Mouse (Mus musculus) right cerebral cortex, postnatal 25 days (tissue): ENCODE data around the gene 1700020A23Rik.
"Not testable (repeated sequence)": the region's sequence is repeated elsewhere in the genome, so short reads cannot be mapped to it uniquely, and the experiment has no call there.

Source experiments
- DNase-seq: peaks from one replicate; pipeline ENCODE4 v3.0.0; 2022

Gene 1700020A23Rik

DNA sequence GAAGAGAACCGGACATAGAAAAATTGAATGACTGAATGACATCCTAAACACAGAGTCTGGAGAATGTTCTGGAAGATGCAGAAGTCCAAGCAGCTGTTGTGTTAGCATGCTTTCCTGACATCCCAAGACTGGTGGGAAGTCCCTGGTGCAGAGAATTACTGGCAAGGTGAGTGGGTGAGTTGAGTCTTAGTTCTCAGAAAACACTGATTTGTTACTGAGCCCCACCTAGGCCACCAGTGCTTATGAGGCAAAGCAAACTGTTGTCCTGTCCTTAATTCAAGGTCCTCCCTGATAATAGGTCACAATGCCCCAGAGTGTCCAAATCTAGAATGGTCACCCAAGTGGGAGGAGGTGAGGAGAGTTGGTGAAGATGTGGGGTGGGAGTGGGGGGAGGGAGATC, at the start of gene 1700020A23Rik, which contains the start of gene Gm28372:
TSS of gene 1700020A23Rik (plus strand) at position 321 of the 400 bp plus-strand sequence.
TSS of gene Gm28372 (plus strand) at position 301 of the 400 bp plus-strand sequence.
- no peak for DNase-seq

DNA sequence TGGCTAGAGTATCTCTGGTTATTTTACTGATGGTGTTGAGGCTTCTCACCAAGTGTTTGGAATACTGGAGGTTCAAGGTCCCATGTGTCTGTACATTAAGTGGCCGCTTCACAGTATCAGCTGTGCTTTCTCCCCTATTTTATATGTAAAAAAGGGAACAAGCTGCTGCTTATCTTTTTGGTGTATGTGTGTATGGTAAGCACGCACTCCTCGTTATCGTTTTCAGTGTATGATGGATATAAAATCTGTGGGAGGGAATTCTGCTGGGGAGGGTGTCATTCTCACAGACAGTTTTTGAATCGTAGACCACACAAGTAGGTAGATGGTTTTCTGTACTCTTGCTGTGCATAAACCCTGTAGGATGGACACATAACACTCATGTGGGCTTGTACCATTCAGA, 47.5 kb upstream of the 1700020A23Rik start:
- DNase-seq = no peak

DNA sequence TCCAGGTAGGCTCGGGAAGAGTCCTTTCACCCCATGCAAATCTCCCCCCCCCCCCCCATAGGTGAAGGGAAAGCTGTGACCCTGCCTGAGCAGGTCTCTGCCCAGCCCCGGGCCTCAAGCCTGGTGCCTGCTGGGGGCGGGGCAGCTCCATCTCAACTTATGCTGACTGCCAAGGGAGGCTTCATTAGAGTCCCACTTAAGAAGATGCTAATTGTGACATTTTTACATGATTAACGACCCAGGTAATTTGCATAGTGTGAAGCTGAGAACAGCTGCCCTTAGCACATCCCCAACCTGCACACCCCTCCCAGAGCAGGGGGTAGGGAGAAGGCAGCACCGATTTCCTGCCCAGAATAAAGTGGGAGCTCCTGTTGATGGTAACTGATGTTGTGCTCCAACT, 46.2 kb upstream of the 1700020A23Rik start:
- DNase-seq = no peak

DNA sequence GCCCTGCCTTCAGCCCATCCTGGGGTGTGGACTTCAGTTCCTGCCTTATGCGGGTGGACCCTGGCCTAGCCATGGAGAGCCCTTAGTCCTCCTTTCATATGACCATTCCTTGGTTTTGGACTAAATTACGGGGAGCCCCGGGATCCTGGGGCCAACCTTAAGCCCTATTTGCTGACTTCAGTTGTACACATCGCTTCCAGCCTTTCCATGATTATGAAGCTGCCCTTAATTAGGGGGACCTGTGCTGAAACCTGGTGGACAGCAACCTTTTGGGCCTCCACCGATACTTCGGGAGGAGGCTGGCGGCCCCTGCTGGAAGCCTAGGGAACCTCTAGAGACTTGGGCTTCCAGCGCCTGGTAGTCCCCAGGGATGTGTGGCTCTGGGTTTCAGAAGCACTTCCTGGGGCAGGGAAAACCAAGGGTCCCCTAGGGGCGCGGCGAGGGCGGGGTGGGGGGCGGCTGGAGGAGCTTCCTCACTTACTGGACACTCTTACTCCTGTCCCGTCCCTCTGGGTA, 42.5 kb upstream of the 1700020A23Rik start:
- DNase-seq = peak; percentile 42

DNA sequence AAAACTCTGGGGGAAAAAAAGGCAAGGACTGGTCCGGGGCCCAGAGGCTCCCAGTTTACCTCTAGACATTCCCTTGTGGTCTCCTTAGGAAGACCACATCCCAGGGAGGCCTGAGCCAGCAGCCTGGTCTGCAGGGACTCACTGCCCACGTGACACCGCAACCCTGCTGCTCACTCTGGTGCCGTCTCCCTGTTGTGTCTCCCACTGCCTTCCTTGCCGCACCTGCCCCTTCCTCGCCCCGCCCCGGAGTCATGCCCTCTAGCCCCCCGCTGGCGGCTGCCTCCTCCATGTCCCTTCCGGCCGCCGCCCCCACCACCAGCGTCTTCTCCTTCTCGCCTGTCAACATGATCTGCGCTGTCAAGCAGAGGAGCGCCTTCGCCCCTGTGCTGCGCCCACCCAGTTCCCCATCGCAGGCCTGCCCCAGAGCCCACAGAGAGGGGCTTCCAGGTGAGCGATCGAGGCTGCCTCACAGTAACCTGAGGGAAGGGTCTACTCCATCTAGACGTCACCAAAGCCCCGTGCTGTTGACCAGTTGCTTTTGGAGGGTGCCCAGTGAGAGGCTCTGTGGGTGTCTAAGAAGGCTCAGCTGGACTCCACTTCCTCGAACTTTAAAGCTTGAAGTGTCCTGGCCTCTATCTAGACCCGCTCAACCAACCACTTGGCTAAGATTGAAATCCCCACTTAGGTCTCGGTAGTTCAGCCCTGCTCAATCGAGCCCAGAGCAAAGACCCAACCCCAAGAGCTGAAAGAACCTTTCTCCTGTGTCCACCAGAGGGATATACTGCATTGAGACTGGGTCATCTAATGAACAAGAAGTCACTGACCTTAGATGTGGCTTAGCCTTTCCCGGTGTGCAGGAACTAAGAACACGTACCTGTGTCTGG, 39.6 kb upstream of the 1700020A23Rik start:
- DNase-seq = no peak

DNA sequence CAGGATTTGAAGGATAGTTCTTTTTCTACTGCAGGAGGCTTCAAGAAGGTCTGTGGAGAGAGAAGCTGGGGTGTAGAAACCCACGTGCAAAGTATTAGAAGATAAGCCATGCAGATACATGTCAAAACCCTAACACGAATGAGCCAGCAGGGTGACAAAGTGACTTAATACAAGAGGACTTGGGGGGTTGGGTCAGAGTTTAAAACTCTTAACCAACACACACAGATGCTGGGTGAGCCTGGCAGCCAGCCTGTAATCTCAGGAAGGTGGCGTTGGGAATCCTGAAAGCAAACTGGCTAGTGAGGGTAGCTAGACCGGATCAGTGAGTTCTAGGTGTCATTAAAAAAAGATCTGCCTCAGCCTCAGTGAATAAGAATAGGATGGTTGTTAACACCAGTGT, 37.7 kb upstream of the 1700020A23Rik start:
- DNase-seq = no peak

DNA sequence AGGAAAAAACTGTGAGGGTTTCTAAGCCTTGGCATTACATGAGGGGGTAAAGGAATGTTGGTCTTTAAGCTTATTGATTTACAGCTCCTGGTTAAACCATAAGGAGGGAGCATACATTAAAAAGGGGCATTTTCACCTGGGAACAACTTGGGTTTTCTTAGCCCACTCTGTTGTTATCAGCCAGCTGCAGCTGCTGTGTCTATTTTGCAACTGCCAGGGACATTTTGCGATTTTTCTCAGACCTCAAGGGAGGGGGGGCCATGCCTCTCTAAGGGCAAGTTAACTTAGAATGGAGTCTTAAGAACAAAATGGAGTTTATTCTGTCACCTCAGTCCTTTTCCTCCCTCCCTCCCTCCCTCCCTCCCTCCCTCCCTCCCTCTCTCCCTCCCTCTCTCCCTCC, 32.0 kb upstream of the 1700020A23Rik start:
- not testable (repeated sequence) for DNase-seq

DNA sequence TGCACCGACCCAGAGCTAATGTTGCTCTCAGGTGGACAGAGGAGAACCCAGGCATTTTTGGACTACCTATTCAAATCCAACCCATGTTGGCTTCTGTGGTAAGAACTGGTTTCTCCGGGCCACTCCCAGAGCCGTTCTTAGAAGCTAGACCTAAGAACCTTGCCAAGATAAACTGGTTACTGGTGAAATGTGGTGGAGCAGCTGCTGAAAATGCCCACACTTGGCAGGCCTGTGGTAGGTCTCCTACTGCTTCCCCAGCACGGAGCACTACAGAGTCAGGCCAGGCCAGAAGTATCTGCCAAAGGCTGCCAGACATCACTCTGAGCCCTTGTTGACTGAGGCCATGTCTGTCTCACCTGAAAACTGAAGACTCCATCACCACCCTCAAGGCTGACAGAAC, 30.1 kb upstream of the 1700020A23Rik start:
- no peak for DNase-seq

DNA sequence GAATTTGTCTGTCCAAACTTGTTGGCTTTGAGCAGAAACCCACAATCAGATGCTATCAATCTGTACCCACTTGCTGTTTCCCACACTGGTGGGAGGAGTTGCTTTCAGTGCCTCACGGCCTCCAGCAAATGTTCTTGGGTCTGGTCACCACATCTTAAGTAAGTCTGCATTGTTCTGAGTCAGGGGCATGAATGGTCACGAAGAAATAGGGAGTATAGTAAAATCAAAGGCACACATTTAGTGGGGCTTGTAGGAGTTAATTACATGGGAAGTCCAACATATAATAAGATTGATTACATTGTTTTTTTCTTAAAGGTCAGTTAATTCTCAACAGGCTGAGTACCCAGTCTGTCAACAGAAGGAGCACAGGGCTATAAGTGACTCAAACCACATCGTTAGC, 21.9 kb upstream of the 1700020A23Rik start:
- DNase-seq = no peak

DNA sequence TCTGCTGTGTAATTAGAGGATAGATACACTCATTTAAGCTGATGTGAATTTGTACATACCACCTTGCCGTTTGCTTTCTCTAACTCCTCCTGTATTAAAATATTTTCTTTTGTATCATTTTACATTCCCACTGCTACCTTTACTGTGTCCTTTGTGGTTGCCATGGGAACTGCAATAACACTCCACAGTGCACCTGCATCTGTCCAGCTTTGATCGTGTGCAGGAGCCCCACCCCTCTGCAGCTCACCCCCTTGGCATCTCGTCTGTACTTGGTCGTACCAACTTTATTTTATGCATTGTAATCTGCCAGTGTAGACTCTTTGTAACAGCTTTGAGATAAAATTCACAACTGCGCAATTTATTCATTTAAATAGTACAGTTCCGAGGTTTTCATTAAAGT, 21.2 kb upstream of the 1700020A23Rik start:
- DNase-seq = no peak

DNA sequence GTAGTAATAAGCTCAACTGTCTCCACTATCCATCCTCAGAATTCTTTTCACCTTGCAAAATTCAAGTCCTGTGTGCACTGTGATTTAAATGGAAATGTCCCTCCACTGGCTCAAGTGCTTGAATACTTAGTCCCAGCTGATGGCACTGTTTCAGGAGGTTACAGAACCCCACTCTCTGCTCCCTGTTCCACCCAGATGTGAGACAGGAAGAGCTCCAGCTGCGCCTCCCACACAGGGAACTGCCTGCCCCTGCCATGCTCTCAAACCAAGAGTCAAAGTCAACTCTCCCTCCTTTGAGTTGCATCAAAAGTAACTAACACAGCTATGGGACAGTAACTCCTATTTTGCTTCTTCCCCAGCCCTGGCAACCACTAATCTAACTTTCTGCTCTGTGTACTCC, 18.8 kb upstream of the 1700020A23Rik start:
- no peak for DNase-seq

DNA sequence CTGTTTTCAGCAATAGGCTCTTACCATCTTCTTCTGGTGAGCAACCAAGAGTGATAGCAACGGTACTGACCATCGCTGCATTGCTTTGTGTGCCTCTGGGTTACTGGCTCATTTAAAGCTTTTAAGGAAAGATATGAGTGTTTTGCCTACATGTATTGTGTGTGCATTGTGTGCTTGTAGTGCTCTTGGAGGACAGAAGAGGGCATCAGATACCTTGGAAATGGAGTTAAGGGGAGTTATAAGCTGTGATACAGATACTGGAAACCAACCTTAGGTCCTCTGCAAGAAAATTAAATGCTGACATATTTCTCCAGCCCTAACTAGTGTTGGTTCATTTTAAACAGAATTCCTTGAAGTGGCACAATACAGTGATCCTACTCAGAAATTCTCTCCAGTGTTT, 16.3 kb upstream of the 1700020A23Rik start:
- DNase-seq = no peak

DNA sequence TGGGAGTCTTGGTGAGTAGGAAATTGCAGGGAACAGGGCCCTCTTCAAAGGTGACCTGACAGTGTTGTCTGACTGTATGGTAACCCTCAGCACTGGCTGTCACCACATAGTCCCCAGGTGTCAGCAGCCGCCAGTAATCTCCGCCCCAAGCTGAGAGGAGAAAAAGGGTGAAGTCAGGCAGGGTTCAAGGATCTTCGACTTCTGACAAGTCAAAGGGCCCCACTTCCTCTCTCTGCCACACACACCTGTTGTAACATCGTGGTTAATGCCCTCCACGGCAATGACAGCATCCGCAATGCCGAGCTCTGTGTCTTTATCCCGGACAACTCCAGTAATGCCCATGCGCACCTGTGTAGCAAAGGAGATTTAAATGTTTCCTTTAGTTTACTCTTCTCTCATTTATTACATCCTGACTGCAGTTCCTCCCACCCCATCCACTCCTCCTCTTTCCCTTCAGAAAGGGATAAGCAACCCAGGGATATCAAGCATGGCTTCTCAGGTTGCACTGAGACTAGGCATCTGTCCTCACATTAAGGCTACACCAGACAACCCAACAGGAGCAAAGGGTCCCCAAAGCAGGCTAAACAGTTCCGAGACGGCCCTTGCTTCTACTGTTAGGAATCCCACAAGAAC, 13.9 kb upstream of the 1700020A23Rik start:
- no peak for DNase-seq

DNA sequence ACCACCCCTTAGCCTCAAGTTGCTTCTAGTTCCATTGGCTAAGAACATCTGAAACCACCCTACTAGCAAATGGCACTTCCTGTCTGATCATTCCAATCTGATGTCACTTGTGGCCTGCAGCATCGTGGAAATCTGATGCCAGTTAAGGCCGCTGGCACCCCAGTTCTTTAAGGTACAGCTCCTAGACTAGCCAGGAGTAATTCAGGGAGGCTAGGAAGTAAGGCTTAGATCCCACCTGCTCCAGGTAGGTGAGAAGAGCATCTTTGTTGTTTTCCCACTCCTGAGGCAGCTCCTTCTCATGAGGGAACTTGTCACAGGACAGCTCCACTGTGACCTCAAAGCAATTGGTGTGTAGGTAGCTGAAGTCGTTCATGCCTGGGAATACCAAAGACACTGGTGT, 12.2 kb upstream of the 1700020A23Rik start:
- DNase-seq = no peak

DNA sequence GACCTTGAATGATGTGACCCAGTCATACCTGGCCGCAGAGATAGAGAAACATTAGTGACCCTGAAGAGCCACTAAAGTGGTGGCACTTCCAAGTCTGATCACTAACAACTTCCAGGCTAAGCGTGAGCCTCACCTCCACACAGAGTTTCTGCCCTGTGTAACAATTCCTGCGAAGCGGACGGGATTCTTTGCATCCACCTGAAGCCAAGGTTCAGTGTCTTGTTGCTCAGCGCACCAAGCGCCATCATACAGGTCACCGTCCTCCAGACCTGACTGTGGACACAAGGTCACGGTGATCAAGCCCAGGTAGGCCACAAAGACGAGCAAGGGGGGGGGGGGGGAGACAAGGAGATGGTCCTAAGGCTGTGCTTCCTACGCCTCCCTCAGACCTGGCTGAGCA, 9.4 kb upstream of the 1700020A23Rik start:
- DNase-seq = no peak

DNA sequence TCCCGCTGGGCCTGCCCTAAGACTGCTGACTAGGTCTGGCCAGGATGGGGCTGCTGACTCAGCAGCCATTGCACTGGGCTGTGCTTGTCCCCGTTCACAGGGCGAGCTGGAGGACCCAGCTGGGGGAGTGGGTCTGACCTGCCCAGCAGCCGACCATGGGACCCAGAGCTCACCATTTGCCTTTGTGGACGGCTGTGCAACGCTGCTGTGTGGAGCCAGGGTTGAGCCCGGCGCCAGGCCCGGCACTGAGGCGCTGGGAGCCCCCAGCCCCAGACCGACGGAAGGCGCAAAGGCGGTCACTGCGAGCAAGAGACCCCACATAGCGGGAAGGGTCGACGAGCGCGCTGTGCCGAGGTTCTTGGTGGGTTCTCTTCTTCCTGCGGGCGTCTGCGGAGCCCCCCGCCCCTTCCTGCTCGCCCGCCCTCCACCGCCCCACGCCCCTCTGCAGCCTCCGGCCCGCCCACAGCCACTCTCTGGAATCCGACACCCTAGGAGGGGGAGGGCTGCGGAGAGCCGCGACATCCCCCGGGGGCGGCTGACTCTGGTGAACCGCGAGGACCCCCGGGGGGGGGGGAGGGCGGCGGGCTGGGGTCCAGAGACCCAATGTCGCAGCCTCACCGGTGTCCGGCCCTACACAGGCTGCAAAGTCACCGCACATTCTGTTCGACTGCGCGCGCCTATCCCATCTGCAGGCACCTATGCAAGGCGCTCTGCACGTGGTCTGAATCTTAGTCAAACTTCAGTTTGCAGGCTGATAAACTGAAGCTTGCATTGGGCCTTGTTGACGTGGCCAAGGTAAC, 7.7 kb upstream of the 1700020A23Rik start, which contains the start of gene Cpxm1:
TSS of gene Cpxm1 (minus strand) at position 389 of the 800 bp plus-strand sequence.
- DNase-seq = peak; percentile 14

DNA sequence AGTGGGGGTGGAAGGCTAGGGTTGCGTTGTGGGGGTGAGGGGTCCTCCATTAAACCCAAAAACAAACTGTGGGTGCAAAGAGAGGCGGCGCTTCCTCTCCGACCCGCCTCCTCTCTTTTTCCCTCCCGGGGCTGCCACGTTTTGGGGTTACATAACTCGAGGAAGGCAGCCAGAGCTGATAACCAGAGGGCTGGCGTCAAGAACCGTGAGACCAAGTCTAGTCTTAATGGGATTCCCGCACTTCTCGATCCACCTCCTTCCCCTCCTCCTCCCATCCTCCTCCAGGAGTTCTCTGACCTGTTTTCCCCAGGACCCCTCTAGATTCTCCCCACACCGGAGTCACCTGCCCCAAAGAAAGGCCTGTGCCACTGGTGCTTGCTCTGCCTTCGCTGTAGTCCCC, 7.0 kb upstream of the 1700020A23Rik start:
- no peak for DNase-seq

DNA sequence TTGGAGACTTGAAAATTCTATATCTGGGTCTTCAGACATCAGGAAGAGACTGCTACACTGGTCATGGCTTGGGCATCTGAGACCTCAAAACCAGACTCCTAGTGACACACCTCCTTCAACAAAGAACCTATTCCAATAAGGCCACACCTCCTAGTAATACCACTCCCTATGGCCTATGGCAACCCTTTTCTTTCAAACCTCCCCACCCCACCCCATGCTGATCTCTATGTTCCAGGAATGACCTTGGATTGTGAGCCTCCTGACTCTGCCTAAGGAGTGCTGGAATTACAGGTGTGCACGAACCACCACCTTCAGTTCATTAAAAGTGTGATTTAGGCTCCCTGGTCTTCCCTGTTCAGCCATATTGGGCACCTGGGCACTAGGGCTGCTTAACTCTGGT, 5.0 kb upstream of the 1700020A23Rik start:
- DNase-seq = no peak

DNA sequence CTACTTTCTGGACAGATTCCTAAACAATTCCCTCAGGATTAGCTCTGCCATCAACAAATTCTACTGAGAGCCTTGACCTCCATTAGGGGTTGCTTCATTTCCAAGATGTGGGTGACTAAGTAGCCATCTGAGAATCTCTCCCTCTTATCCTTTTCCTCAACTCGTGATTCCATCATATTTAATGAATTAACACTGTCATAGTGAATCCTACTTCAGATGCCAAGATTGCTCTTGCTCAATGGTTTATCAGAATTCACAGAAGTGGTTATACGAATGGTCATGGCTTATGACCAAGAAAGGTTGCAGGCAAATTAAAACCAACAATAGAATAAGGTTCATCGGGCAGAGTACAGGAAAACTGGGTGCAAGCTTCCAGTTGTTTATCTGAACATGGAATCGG, 3.2 kb upstream of the 1700020A23Rik start:
- no peak for DNase-seq

DNA sequence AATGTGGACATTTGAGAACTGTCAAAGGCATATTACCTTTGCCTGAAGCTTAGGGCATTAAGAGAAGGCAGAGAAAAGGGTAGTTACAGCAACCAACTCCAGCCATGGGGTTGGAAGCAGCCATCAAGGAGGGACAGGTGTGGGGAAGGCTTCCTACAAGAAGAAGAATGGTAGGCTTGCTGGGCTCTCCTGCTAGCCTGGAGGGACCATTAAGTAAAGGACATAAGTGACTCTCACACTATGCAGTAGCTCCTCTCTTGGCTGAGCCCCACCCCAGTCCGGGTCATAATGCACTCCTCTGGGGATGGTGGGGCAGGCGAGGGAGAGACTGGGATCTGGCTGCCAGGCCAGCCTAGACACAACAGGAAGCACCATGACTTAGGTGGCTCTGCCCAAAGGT, 1.1 kb downstream of the 1700020A23Rik start, which contains the start of gene Tmem239:
TSS of gene Tmem239 (plus strand) at position 301 of the 400 bp plus-strand sequence.
- no peak for DNase-seq

DNA sequence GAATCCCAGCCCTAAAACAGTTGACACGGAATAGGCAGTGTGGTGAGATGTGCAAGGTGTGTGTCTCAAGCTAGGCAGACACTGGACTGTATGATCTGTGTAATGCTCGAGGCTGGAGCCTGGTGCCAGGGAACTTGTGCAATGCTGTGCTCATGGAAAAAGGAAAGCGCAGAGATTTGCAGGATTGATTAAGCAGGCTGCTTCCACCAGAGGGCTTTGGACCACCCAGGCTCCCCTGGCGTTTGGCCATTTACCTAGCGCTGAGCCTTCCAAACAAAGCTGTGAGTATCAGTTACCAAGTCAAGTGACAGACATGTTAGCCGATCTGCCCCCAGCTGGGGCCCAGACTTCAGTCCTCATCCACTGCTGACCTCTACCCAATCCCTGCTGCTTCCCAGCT, 3.1 kb downstream of the 1700020A23Rik start:
- no peak for DNase-seq

DNA sequence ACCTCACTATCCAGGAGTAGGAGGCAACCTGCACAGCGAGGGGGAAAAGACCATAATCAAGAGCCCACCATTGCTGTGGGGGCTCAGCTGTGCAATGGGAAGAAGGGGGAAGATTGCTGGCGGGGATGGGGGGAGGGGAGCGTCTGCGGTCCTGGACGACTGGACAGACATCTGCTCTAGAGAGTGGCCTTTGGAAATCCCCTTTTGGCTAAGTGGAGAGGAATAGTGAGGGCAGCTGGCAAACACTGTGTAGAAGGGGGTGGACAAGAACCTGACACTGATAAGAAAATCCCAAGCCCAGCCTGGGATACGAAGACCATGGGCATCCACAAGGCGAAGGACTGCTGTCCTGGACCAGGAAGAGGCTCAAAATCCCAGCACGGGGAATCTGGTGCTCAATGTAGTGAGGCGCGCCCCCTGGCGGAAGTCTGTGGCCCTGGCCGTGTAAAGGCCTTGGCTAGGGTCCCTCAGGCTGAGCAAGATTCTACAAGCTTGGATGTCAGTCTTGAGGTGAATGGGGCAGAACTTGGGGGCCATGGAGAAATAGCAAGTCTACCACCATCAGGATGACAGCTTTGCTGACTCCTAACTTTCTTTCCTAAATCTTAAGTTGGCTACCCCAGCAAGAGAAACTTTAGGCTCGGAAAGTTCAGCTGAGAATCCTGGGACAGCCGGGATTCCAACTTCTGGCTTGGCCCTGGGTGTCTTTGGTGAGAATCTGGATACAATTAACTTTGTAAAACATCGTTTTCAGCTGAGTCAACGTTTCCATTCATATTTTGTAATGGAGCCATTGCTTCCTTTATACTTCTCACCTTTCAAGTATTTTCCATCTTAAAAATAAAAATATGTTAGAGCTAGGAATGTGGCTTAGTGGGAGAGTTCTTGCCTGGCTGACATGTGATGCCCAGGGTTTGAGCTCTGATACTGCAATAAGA, 6.8 kb downstream of the 1700020A23Rik start:
- peak; percentile 61 for DNase-seq
